Mouse (Mus musculus): ENCODE data around the gene Sparcl1.

Sparcl1 gene

DNA sequence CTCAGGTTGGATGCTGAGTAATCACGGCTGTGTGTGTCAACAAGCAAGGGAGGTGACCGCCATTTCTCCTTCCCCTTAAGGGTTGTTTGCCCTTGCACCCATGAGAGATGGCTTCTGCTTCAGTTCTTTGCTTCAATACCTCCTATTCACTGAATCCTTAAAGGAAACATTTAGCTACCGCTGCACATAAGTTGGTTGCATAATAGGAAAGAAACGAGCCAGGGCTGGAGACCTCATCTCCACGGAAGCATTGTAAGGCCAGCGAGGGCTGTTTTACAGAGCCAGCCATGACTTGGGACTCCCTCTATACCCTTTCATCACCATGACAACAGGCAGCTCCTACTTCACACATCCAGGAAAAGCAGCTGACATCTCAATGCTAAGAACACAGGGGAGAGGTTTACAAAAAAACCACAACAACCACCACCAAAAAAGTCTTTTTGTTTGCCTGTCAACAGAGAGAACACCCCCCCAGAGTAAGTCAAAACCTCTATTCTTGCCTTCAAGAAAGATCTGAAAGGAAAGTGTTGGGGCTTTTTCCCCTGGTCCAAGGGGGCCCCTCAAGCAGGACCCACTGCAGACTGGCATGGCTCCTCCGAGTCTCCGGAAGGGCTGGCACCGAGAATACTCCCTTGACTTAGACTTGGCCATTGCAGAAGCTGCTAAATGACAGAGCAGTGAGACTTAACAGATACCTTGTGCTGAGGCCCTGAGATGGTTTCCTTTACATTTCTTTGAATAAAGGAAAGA, 3.2 kb downstream of the Sparcl1 start:
- no peak for DNase-seq (ENCODE audit: low spot score)

DNA sequence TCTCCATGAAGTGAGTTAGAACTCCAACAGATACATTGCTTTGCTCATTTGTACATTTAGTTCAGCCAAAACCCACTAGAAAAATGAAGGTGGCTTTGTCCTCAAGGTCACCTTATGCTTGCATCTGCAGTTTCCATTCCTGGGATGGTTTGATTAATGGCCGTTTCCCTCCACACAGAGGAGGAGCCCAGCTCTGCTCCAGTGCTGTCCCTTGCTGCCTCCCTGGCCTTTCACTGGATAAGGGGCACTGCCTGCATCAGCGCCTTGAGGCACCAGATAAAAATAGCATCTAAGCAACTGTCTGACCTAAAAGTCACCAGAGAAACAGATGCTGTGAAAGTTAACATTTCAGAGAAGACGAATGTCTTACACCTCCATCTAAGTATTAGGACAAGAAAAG, 4.0 kb downstream of the Sparcl1 start:
- DNase-seq (ENCODE audit: low spot score), result no peak

DNA sequence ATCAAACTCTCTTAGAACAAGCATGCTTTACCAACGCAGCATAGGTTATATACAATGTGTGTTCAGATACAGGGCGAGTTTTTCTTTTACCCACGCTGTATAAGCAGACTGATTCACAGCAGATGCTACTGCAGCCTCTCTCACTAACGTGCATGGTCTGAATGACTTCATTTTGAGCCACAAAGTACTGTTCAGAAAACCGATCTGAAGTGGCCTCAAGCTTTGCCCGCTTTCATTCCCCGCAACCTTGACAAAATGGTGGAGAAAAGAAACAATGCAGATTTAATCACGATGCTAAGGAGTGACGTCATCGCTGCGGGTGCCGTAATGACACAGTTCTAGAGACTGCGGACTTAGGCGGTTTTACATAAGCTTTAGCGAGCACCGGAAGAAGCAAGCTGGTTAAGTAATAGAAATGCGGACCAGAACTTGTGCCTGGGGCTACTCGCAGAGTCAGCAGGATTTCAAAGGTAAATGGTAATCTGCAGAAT, 4.6 kb downstream of the Sparcl1 start:
- no peak for DNase-seq (ENCODE audit: low spot score)

DNA sequence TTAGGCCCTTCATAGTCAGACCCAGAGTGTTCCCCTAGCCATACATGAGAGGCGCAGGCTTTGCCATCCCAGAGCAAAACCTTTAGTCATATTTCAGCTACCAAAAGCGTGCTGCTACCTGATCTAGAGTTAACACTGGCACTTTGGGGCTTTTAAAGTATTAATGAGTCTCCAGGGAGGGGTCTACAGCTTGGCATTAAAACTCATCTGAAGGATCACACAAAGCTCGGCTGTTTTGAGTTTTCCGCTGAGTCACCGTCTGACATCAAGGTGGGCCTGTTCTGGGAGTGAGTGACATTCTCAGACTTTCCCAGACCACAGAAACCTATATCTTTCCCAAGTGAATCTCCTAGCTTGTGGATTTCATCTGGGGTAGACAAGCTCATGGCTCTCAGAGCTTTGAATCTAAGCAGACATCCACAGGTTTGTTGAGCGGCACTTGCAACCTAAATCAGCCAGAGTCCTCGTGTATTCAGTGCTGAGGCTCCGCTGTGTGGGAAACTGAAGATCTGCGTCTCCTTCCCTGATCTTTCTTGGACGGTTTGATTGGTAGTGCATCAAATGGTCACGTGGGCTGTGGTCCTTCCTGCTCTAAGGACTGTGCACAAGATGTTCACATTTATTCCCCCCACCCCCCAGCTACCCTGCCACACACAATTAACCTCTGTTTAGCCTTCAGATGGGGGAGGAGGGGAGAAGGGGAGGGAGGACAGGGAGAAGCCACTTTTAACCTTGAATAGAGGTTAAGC, 5.2 kb downstream of the Sparcl1 start:
- DNase-seq (ENCODE audit: low spot score), result no peak

DNA sequence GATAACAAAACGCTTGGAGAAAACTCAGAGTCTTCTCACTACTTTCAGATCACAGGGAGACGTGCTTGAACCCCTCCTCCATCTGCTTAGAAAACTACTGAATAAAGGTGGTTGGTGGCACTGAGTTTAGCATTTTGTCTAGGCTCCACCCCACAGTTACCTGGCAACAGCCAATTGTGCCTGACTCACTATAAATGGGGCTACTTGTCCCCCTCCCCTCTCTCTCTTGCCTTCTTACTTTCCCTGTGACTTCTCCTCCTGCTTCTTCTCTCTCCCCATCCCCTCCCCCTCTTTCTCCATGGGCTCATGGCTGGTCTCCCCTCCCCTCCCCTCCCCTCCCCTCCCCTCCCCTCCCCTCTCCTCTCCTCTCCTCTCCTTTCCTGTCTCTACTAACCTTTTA, 9.4 kb downstream of the Sparcl1 start:
- DNase-seq (ENCODE audit: low spot score), result no peak

DNA sequence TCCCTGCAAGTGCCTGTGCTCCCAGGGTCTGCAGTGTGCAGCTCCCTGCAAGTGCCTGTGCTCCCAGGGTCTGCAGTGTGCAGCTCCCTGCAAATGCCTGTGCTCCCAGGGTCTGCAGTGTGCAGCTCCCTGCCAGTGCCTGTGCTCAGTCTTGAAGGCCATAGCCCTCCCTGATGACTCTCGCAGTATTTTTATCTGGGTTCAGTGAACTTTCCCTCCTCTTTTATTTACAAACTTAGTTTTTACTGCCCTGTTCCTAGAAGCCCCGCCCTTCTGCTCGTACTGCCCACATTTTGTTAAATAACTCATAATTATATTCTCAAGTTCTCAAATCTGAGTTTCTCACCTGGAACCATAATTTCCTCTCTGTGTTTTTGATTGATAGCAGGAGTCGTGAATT, 10.4 kb downstream of the Sparcl1 start:
- DNase-seq (ENCODE audit: low spot score), result no peak

DNA sequence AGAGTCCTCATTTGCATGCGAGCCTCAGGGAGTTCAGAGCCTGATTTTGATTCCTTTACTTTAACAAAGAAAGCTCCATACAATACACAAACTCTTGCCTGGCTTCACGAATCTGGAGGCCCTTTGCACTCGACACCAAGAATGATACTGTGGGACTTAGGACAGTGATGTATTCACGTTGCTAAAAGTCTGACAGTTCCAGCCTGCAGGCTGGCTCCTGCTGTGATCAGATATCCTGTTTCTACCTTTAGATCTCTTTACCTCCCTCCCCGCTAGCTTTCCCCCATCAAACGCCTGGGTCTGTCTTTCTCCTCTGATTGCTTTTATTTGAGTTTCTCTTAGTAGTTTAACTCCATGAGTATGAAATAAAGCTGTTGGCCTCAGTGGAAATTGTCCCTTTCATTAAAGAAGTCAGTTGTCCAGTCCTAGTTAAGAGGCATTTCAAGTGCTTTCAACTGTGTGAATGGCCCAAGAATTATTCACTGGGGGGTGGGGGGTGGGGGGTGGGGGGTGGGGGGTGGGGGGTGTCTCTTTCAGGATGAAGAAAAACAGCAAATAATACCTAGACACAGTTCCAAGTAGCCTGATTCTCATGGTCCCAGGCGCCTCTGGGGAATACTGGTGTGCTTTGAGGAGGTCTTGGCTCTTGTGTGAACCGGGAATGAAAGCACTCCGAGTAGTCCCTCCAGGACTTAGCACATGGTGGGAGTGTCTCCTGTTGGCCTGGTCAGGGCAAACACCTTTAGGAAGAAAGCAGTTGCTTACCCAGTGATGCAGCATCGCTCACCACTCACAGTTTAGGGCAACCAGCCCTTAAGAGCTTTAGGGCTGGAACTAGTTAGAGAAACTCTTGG, 11.6 kb downstream of the Sparcl1 start:
- DNase-seq (ENCODE audit: low spot score), result no peak

DNA sequence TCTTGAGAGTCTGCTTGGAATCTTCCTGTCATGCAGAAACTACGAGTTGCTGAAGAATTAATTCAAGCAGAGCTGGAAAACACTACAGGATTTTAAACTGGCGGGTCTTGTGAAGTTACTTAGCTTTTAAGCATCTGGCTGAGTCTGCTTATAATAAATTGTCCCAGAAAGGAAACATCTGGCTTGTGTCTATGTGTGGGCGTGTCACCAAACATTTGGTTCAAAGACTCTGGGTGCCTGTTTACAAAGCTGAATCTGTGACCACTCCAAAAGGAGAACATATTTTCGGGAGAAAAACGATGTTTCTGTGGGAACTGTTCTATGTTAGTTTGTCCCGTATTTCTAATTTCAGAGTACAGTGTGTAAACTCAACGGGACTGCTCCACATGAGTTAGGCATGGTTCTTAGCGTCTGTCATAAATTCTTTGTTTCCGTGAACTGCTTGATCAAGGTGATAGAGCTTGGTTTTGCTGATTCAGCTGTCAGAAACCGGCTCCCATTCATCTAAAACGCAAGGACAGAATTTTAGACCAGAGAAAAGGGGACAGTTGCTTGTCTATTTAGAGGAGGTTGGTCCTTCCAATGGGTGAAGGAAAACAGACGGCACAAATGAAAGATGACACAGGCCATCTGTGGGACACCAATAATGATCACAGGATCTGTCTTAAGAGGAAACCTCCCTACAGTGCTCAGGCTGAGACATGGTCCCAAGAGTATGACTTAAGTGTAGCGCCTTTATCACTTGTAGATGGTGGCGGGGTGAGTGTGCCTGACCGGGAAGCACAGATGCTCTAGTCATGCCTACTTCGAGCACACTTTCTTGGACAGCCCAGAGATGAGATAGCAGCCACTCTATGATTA, 17.2 kb downstream of the Sparcl1 start:
- DNase-seq (ENCODE audit: low spot score), result no peak

DNA sequence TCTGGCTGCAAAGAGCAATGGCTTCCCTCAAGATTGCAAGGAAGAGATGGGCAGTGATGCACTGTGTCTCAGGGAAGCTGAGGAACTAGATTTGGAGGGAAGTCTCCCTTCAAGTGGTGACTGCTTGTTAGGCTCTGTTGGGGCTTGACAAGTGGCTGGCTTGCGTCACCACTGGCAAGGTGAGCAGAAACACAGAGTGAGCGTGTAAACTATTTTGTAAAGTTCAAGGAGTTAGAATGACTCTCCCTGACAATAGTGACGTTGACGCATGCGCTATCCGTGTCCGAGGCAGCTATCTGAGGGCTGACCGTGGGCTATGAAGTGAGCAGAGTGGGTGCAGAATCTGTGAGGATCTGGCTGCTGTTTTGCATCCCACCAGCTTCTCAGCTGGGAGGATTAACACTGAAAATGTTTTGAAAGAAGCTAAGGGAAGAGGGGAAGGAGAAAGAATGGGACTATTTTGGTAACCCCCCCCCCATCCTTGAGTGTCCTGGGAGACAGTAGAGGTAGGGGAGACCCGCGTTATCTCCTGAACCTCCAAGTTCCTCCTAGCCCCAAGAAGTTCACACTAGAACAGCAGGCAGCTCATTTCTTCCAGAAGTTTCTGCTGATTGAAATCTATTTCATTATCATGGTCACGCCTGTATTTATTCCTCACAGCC, 18.0 kb downstream of the Sparcl1 start:
- DNase-seq (ENCODE audit: low spot score), result no peak

DNA sequence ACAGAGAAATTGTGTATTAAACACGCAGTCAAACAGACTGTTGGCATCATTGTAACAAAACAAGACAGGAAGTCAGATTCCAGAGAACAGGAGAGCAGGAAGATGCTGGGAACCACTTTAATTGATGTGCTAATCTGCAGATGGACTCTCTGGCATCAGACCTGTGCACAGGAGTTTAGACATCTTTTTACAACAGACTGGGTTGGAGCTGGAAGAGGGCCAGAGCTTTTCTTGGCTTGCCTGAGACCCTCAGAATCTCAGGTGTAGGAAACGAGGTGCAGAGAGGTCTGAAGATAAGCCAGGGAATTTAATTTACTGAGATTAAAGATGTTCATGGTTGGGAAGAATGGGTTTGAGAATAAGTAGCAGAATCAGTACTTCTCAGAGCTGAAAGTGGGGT, 23.8 kb downstream of the Sparcl1 start:
- no peak for DNase-seq (ENCODE audit: low spot score)

DNA sequence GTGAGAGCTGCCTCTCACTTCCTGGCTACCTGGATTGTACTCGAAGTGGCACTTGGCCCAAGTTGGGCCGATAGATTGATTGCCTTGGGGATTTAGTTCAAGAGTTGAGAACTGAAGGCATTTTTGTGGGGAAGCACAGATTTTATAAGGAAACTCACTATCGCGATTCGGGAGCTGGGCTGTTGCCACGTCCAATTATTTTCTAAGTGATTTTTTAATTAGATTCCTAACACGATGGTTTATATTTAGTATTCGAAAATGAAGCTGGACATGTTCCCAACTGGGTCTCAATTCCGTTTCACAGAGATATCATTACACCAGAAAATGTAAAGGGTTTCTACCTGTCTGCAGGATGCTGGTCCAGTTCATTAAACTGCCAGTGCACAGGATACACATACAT, 28.2 kb downstream of the Sparcl1 start:
- DNase-seq (ENCODE audit: low spot score), result no peak

DNA sequence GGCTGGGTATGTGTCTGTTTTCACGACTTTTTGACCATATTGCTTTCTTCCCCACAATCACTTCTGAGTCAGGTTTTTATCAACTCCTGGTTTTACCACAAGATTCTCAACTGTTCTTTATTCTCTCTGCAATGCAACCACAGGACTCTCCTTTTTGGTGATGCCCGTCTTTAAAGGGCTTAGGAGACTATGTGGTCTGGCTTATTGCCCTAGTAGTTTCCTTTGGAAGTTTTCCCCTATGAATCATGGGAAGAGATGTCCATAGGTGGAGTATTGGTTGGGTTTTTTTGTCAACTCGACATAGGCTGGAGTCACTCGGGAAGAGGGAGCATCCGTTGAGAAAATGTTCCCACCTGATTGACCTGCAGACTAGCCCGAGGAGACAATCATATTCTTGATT, 32.8 kb downstream of the Sparcl1 start:
- no peak for DNase-seq (ENCODE audit: low spot score)

DNA sequence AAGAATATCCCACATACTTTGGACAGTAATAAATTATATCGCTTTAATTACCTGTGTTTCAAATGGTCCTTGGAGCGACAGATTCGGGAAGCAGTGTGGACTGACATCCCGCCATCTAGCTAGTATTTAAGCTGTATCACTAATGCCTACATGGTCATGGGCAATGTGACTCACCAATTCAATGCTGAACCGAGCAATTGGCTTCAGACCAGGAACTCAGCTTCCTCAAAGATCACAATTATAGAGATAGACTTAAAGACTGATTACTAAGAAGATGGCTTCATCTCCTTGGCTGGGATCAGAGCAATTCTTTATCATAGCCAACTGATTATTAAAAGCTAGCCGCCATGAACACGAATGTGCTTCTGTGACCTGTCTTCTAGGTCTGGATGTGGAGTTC, 36.0 kb downstream of the Sparcl1 start, which contains the start of gene Gm17660:
TSS of gene Gm17660 (minus strand) at position 101 of the 400 bp plus-strand sequence.
- DNase-seq (ENCODE audit: low spot score), result no peak

DNA sequence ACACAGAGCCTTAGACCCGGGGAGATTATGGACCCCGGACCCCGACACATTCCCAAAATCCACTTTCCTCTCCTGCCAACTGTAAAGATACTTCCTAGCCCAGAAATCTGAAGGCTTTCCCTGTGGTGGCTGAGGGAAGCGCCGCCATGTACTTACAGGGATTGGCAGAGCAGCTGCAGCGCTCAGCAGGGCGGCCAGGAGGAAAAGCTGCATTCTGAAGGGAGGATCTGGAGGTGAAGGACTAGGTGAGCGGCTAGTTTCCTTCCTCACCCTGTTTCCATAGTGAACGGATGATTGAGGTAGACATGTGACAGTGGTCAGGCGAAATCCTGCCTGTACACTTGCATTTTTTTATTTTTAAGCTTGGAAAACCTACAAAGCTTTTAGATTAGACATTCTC, 37.2 kb downstream of the Sparcl1 start:
- no peak for DNase-seq (ENCODE audit: low spot score)

DNA sequence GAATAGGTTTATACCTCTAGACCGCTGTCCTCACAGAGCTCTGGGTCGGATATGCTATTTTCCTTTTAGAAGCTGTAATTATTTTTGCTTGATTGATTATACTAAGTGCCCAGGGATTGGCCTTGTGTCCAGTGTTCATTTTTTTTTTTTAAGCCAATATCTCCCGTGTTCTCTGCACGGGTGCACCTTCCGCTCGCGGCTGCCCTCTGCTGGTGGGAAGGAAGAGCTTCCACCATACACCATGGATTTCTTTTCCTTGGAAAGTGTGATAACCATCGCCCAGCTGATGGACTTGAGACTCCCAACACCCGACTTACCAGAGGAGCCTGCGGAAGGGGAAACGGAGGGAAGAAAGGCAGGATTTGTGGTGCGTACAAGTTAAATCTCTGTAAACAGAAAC, 39.1 kb downstream of the Sparcl1 start:
- no peak for DNase-seq (ENCODE audit: low spot score)

DNA sequence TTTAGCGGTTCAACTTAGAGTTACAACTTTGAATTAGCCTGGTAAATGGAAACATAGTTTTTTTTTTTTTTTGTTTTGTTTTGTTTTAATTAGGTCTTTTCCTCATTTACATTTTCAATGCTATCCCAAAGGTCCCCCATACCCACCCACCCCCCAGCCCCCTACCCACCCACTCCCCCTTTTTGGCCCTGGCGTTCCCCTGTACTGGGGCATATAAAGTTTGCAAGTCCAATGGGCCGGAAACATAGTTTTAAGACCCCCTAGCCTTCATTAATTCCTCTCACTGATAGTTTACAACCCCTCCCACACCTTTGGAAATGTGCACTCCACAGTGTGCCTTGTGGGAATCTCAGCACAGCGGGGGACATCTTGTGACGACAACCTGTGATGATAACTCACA, 39.9 kb downstream of the Sparcl1 start:
- no peak for DNase-seq (ENCODE audit: low spot score)

DNA sequence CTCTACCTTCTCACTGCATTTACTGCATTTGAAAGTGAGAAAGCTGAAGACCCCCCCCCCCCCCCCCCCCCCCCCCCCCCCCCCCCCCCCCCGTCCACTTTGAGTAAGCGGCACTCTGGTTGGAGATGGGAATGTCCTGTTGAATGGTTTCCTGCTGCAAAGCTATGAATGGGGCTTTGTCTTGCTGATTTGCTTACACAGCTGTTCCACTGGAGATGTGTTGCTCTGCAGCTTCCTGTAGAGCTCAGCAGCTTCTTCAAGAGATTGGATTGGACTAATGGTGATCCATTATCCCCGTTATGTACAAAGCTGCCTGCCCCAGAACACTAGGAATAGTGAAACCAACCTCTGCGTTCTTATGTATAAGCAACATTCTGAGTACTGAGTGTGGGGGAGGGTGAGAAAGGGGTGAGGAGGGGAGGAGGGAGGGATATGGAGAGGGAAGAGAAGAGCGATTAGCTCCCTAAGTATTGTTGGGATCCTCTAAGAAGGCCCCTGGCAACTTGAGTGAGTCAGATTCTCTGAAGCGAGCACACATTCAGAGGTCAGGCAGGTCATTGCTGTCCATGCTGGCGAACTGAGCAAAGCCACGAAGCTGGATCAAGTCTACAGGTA, 41.2 kb downstream of the Sparcl1 start:
- DNase-seq (ENCODE audit: low spot score), result no peak

DNA sequence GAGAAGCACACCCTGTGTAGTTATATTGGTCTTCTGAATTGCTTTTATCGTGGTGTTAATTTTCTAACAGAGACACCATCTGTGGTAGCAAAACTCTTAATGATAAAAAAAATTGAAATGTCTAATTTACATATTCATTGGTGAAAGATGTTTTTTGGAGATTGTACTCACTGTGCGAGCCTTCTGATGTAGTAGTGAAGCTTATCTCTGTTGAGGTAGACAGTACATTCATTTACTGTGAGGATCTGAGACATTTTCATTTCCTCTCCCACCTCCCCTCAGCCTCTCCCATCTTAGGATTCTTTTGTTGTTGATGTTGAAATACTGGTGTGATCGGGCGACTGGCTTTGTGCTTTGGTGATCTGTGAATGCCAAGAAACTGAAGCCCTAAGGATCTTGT, 42.5 kb downstream of the Sparcl1 start:
- DNase-seq (ENCODE audit: low spot score), result no peak

DNA sequence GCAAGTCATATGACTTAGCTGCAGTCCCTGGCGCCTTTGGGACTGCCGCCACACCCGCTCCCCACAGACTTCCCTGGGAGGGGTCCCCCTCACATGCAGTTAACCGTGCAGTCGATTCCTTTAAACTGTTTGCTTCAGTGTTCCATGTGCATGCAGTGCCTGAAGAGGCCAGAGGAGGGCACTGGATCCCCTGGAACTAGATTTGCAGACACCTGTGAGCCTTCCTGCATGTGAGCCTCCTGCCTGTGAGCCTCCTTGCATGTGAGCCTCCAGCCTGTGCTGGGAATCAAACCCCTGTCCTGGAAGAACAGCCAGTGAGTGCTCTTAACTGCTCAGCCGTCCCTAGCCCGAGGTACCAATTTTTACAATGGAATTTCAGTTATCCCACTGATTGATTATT, 44.8 kb downstream of the Sparcl1 start:
- DNase-seq (ENCODE audit: low spot score), result no peak

DNA sequence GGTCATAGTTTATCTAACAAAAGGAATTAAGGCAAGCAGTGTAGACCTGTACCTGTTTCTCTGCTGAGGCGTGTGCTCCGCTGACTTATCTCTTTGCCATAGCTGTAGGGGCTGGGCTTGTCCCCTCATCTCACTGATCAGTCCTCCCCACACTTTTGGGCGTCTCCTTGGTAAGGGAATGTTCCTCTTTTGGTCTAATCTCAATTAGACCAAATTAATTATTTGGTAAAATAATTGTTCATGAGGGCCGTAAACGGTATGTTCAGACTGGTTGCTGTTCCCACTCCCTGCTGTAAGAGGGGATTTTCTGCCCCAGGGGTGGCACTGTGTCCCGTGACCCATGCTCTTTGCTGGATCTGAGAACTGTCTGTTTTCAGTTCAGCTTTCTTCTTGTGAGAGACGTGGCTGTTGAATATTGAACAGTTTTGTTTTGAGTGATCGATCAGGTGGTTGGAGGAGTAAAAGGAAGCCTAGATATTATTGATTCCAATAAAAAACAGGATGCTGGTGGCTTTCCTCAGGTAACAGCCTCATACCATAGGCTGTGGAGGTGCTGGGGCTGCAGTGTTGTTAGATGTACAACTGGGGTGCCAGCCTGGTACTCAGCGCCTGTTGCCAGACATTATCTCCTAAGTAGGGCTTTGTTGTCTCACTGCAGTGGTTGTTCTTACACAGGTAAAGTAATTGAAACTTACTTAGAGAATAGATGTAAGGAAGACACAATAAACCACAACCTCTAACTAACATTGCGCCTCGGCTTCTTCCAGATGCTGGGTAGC, 50.6 kb downstream of the Sparcl1 start:
- no peak for DNase-seq (ENCODE audit: low spot score)

Data from ovary, adult 18-20 months (tissue).